Mouse (Mus musculus): ENCODE measurements around the gene Uevld. TPM values are rescaled to one million over a fixed set of nuclear protein-coding genes. Genes with fewer than 3 reads are reported as not detected.

Uevld gene
- polyA plus RNA-seq, 1 experiment = 3.7 TPM

- Histone ChIP-seq H3K27ac (ENCODE audit: control insufficient read depth, insufficient read depth, low read depth, low read length, poor library complexity) (no peak overlapping the region), H3K4me1 (ENCODE audit: control insufficient read depth, insufficient read depth, low read length) (peaks cover 4% of the 10 kb centered on the region; the same call in 1 of the 2 replicates), H3K4me3 (replicated peaks; ENCODE audit: control insufficient read depth, low read depth, low read length) (no peak overlapping the region)
- 34% methylated on average over 5 of the region's 5 CpGs for WGBS
- no peak for TF ChIP-seq CTCF (IDR thresholded peaks at IDR 0.05; ENCODE audit: control insufficient read depth, insufficient read depth, low read length)
- no peak for TF ChIP-seq POLR2A (IDR thresholded peaks at IDR 0.05; ENCODE audit: borderline replicate concordance, control insufficient read depth, low read depth, low read length)
These were observed 28.3 kb upstream of the Uevld start for GRCm38 (mm10) chr7:46986646-46987045.

GRCm38 (mm10) chr7:46985718-46986505, 27.6 kb upstream of the Uevld start:
- TF ChIP-seq POLR2A (IDR thresholded peaks at IDR 0.05; ENCODE audit: borderline replicate concordance, control insufficient read depth, low read depth, low read length) = no peak
- TF ChIP-seq CTCF (IDR thresholded peaks at IDR 0.05; ENCODE audit: control insufficient read depth, insufficient read depth, low read length) = no peak
- 38% methylated on average over 8 of the region's 8 CpGs for WGBS
- no peak overlapping the region for H3K27ac ChIP-seq (ENCODE audit: control insufficient read depth, insufficient read depth, low read depth, low read length, poor library complexity)
- H3K4me3 ChIP-seq (replicated peaks; ENCODE audit: control insufficient read depth, low read depth, low read length) = no peak overlapping the region
- peaks cover 4% of the 10 kb centered on the region; the same call in 1 of the 2 replicates for H3K4me1 ChIP-seq (ENCODE audit: control insufficient read depth, insufficient read depth, low read length)

GRCm38 (mm10) chr7:46983280-46983679, 25.0 kb upstream of the Uevld start, which contains the start of gene Gm9999:
TSS of gene Gm9999 (plus strand) at chr7:46983580.
- H3K27ac ChIP-seq (ENCODE audit: control insufficient read depth, insufficient read depth, low read depth, low read length, poor library complexity) = no peak within 1 kb of the TSS
- TF ChIP-seq POLR2A (IDR thresholded peaks at IDR 0.05; ENCODE audit: borderline replicate concordance, control insufficient read depth, low read depth, low read length) (no peak), CTCF (IDR thresholded peaks at IDR 0.05; ENCODE audit: control insufficient read depth, insufficient read depth, low read length) (no peak)
- no peak within 1 kb of the TSS for H3K4me3 ChIP-seq (replicated peaks; ENCODE audit: control insufficient read depth, low read depth, low read length)
- peaks cover 4% of the 10 kb centered on the region; the same call in 1 of the 2 replicates for H3K4me1 ChIP-seq (ENCODE audit: control insufficient read depth, insufficient read depth, low read length)
- 83% methylated on average over 3 of the region's 3 CpGs for WGBS

GRCm38 (mm10) chr7:46975456-46975855, 17.1 kb upstream of the Uevld start:
- Histone ChIP-seq H3K4me1 (ENCODE audit: control insufficient read depth, insufficient read depth, low read length) (no peaks in the 10 kb centered on the region; the same call in 1 of the 2 replicates), H3K4me3 (replicated peaks; ENCODE audit: control insufficient read depth, low read depth, low read length) (no peak overlapping the region), H3K27ac (ENCODE audit: control insufficient read depth, insufficient read depth, low read depth, low read length, poor library complexity) (no peak overlapping the region)
- TF ChIP-seq POLR2A (IDR thresholded peaks at IDR 0.05; ENCODE audit: borderline replicate concordance, control insufficient read depth, low read depth, low read length) (no peak), CTCF (IDR thresholded peaks at IDR 0.05; ENCODE audit: control insufficient read depth, insufficient read depth, low read length) (no peak)
- 85% methylated on average over 11 of the region's 11 CpGs for WGBS

GRCm38 (mm10) chr7:46974648-46975047, 16.3 kb upstream of the Uevld start:
- WGBS = 79% methylated on average over 4 of the region's 4 CpGs
- no peak overlapping the region for H3K4me3 ChIP-seq (replicated peaks; ENCODE audit: control insufficient read depth, low read depth, low read length)
- H3K27ac ChIP-seq (ENCODE audit: control insufficient read depth, insufficient read depth, low read depth, low read length, poor library complexity) = no peak overlapping the region
- no peak for TF ChIP-seq CTCF (IDR thresholded peaks at IDR 0.05; ENCODE audit: control insufficient read depth, insufficient read depth, low read length)
- TF ChIP-seq POLR2A (IDR thresholded peaks at IDR 0.05; ENCODE audit: borderline replicate concordance, control insufficient read depth, low read depth, low read length) = no peak
- H3K4me1 ChIP-seq (ENCODE audit: control insufficient read depth, insufficient read depth, low read length) = no peaks in the 10 kb centered on the region; the same call in 1 of the 2 replicates

- Histone ChIP-seq H3K4me1 (ENCODE audit: control insufficient read depth, insufficient read depth, low read length) (no peaks in the 10 kb centered on the region), H3K4me3 (replicated peaks; ENCODE audit: control insufficient read depth, low read depth, low read length) (no peak overlapping the region), H3K27ac (ENCODE audit: control insufficient read depth, insufficient read depth, low read depth, low read length, poor library complexity) (no peak overlapping the region)
- WGBS = 85% methylated on average over 4 of the region's 4 CpGs
- TF ChIP-seq POLR2A (IDR thresholded peaks at IDR 0.05; ENCODE audit: borderline replicate concordance, control insufficient read depth, low read depth, low read length) (no peak), CTCF (IDR thresholded peaks at IDR 0.05; ENCODE audit: control insufficient read depth, insufficient read depth, low read length) (no peak)
These were observed 11.6 kb upstream of the Uevld start for GRCm38 (mm10) chr7:46969898-46970297.

GRCm38 (mm10) chr7:46964070-46964469, 5.7 kb upstream of the Uevld start:
- no peak overlapping the region for H3K4me3 ChIP-seq (replicated peaks; ENCODE audit: control insufficient read depth, low read depth, low read length)
- no peaks in the 10 kb centered on the region; the same call in 1 of the 2 replicates for H3K4me1 ChIP-seq (ENCODE audit: control insufficient read depth, insufficient read depth, low read length)
- peak overlapping the region; percentile 26; the same call in 1 of the 2 replicates for H3K27ac ChIP-seq (ENCODE audit: control insufficient read depth, insufficient read depth, low read depth, low read length, poor library complexity)
- no peak for TF ChIP-seq CTCF (IDR thresholded peaks at IDR 0.05; ENCODE audit: control insufficient read depth, insufficient read depth, low read length)
- TF ChIP-seq POLR2A (IDR thresholded peaks at IDR 0.05; ENCODE audit: borderline replicate concordance, control insufficient read depth, low read depth, low read length) = no peak
- WGBS = 26% methylated on average over 7 of the region's 7 CpGs

- WGBS = 3% methylated on average over 9 of the region's 9 CpGs
- Histone ChIP-seq H3K4me3 (replicated peaks; ENCODE audit: control insufficient read depth, low read depth, low read length) (peak overlapping the region; percentile 36), H3K27ac (ENCODE audit: control insufficient read depth, insufficient read depth, low read depth, low read length, poor library complexity) (no peak overlapping the region), H3K4me1 (ENCODE audit: control insufficient read depth, insufficient read depth, low read length) (peaks cover 2% of the 10 kb centered on the region; the same call in 1 of the 2 replicates)
- TF ChIP-seq CTCF (IDR thresholded peaks at IDR 0.05; ENCODE audit: control insufficient read depth, insufficient read depth, low read length) = peak; percentile 55
- TF ChIP-seq POLR2A (IDR thresholded peaks at IDR 0.05; ENCODE audit: borderline replicate concordance, control insufficient read depth, low read depth, low read length) = no peak
These were observed 4.7 kb upstream of the Uevld start for GRCm38 (mm10) chr7:46962806-46963618.
